ENCODE assay signal across 11 mouse cellular contexts in genomic region chr16:87548348-87548747, GRCm38 (mm10). TPM values are rescaled to one million over a fixed set of nuclear protein-coding genes. Genes with fewer than 3 reads are reported as not detected.
DNase-seq lines count a peak whose midpoint lies in the region; ATAC-seq and TF ChIP-seq lines count a peak whose summit lies in the region.
"Had no signal": no experiment of that assay in that cellular context is flagged by ENCODE, and none has a peak within 500 bp of the region (broad histone marks: within the 10 kb centered on the region; RNA-seq: fewer than 3 reads in every experiment).

No protein-coding gene starts in this region.

- no peaks in the 10 kb centered on the region for H3K4me1 ChIP-seq in forebrain, postnatal 0 days (ENCODE audit: insufficient read depth)
- no peaks in the 10 kb centered on the region for H3K4me1 ChIP-seq in forebrain, embryonic 14.5 days (ENCODE audit: control insufficient read depth, insufficient read depth, low read length)
- no peaks in the 10 kb centered on the region for H3K4me1 ChIP-seq in lung, adult 2 months (ENCODE audit: control insufficient read depth, insufficient read depth, low read length)
- 0 out of 2 replicates have a peak, but pooled peaks cover 2% of the 10 kb centered on the region for H3K4me1 ChIP-seq in stomach, postnatal 0 days (replicated peaks; ENCODE audit: control insufficient read depth, insufficient read depth)

- H3K9ac ChIP-seq in forebrain, postnatal 0 days: no peak overlapping the region
- no peak overlapping the region for H3K9ac ChIP-seq in forebrain, embryonic 14.5 days (ENCODE audit: low read length)
- H3K9ac ChIP-seq in stomach, postnatal 0 days (ENCODE audit: low read length): no peak overlapping the region

- H3K9me3 ChIP-seq in forebrain, postnatal 0 days (ENCODE audit: low read length): no peaks in the 10 kb centered on the region
- H3K9me3 ChIP-seq in forebrain, embryonic 14.5 days (replicated peaks; ENCODE audit: control insufficient read depth, low read length): no peaks in the 10 kb centered on the region
- H3K9me3 ChIP-seq in stomach, postnatal 0 days (ENCODE audit: control insufficient read depth, low read length): no peaks in the 10 kb centered on the region

- no peak overlapping the region for H3K4me2 ChIP-seq in forebrain, postnatal 0 days (ENCODE audit: low read depth)
- H3K4me2 ChIP-seq in forebrain, embryonic 14.5 days (ENCODE audit: low read length): no peak overlapping the region
- no peak overlapping the region for H3K4me2 ChIP-seq in stomach, postnatal 0 days (replicated peaks; ENCODE audit: low read depth)

- WGBS in forebrain, postnatal 0 days: 54% methylated on average over 2 of the region's 2 CpGs
- WGBS in forebrain, embryonic 14.5 days: 71% methylated on average over 2 of the region's 2 CpGs
- 32% methylated on average over 2 of the region's 2 CpGs for WGBS in lung, adult 2 months
- WGBS in stomach, postnatal 0 days: 63% methylated on average over 2 of the region's 2 CpGs

- no peak for DNase-seq in forebrain, postnatal 0 days
- no peak for DNase-seq in forebrain, embryonic 14.5 days (ENCODE audit: low spot score)
- no peak for DNase-seq in lung, adult 2 months
- no peak for DNase-seq in lung, adult 18-20 months
- DNase-seq in c-Kit-positive CD71-positive TER-119-negative erythroid progenitor cells, embryonic 14.5 days (ENCODE audit: low read depth): peak; percentile 2
- DNase-seq in stomach, postnatal 0 days (ENCODE audit: low spot score): no peak
- no peak for DNase-seq in right cerebral cortex, postnatal 36 days (ENCODE audit: low spot score in 2 of 2)
- no peak for DNase-seq in thymus, adult 18-20 months
- DNase-seq: kidney, adult 18-20 months had no signal

- no peak for ATAC-seq in forebrain, postnatal 0 days
- ATAC-seq in forebrain, embryonic 14.5 days: no peak
- 0 out of 2 replicates have a peak, but pooled peaks have one; percentile 18 for ATAC-seq in stomach, postnatal 0 days (ENCODE audit: low FRiP score, low TSS enrichment)

- peak; percentile 24; the same call in 1 of the 2 replicates for TF ChIP-seq CTCF in forebrain, postnatal 0 days (IDR thresholded peaks at IDR 0.05; ENCODE audit: low read depth)
- peak; percentile 30; the same call in 1 of the 2 replicates for TF ChIP-seq CTCF in lung, adult 2 months (IDR thresholded peaks at IDR 0.05; ENCODE audit: insufficient read depth, low read length)
- peak; percentile 58 for TF ChIP-seq CTCF in stomach, postnatal 0 days (IDR thresholded peaks at IDR 0.05; ENCODE audit: low read depth)

- no peaks in the 10 kb centered on the region for H3K27me3 ChIP-seq in forebrain, postnatal 0 days (ENCODE audit: insufficient read depth, low read length)
- no peaks in the 10 kb centered on the region for H3K27me3 ChIP-seq in forebrain, embryonic 14.5 days (replicated peaks; ENCODE audit: control insufficient read depth, insufficient read depth, low read length)
- no peaks in the 10 kb centered on the region for H3K27me3 ChIP-seq in stomach, postnatal 0 days (ENCODE audit: control insufficient read depth, insufficient read depth, low read length)

- TF ChIP-seq EP300 in stomach, postnatal 0 days (optimal IDR thresholded peaks at IDR 0.05): no peak

- H3K36me3 ChIP-seq in forebrain, postnatal 0 days (ENCODE audit: insufficient read depth): no peaks in the 10 kb centered on the region
- H3K36me3 ChIP-seq in forebrain, embryonic 14.5 days (ENCODE audit: control insufficient read depth, insufficient read depth, low read length): no peaks in the 10 kb centered on the region
- H3K36me3 ChIP-seq in stomach, postnatal 0 days (ENCODE audit: control insufficient read depth, insufficient read depth, low read length): no peaks in the 10 kb centered on the region

- H3K27ac ChIP-seq in forebrain, postnatal 0 days (ENCODE audit: low read depth, low read length): no peak overlapping the region
- no peak overlapping the region for H3K27ac ChIP-seq in forebrain, embryonic 14.5 days (ENCODE audit: low read depth, low read length)
- H3K27ac ChIP-seq in stomach, postnatal 0 days (replicated peaks): no peak overlapping the region

- no peak overlapping the region for H3K4me3 ChIP-seq in forebrain, postnatal 0 days (ENCODE audit: low read depth, low read length)
- no peak overlapping the region for H3K4me3 ChIP-seq in forebrain, embryonic 14.5 days (ENCODE audit: low read depth, low read length)
- H3K4me3 ChIP-seq in lung, adult 2 months (replicated peaks; ENCODE audit: extremely low read depth, low read depth, low read length): no peak overlapping the region
- H3K4me3 ChIP-seq in stomach, postnatal 0 days (ENCODE audit: low read depth, low read length): no peak overlapping the region

- no peak for TF ChIP-seq POLR2A in lung, adult 2 months (IDR thresholded peaks at IDR 0.05; ENCODE audit: borderline replicate concordance, extremely low read depth, low read depth, low read length)

RNA-seq across cellular contexts. Expression of gene Map3k7cl, which starts 4.8 kb away (rescaled TPM):
- total RNA-seq in forebrain, postnatal 0 days (2014; rRNA removed): 0.15 TPM in 1 of 2 replicates, not detected in the other
- polyA plus RNA-seq in forebrain, postnatal 0 days (2015; fragmentation: Nextera tagmentation; extraction: Ambion mirVana): not detected in 2 replicates
- not detected in 2 replicates for polyA plus RNA-seq in forebrain, embryonic 14.5 days (2014; fragmentation: Nextera tagmentation; extraction: Ambion mirVana)
- polyA plus RNA-seq in lung, adult 2 months (2012; rRNA removed): 1.1 and 2.6 TPM in 2 replicates
- polyA plus RNA-seq in stomach, postnatal 0 days (2015; fragmentation: Nextera tagmentation; extraction: Ambion mirVana): 0.19 and 0.58 TPM in 2 replicates
- total RNA-seq: megakaryocyte, adult 5-6 weeks; neutrophil, adult 5-6 weeks had no signal

RNA-seq across cellular contexts. Expression of gene Cct8, which starts 52.7 kb away (rescaled TPM):
- 211 and 215 TPM in 2 replicates for total RNA-seq in forebrain, postnatal 0 days (2014; rRNA removed)
- 351 and 371 TPM in 2 replicates for polyA plus RNA-seq in forebrain, postnatal 0 days (2015; fragmentation: Nextera tagmentation; extraction: Ambion mirVana)
- polyA plus RNA-seq in forebrain, embryonic 14.5 days (2014; fragmentation: Nextera tagmentation; extraction: Ambion mirVana): 504 and 543 TPM in 2 replicates
- 13.8 and 23.5 TPM in 2 replicates for polyA plus RNA-seq in lung, adult 2 months (2012; rRNA removed)
- 173 and 181 TPM in 2 replicates for polyA plus RNA-seq in stomach, postnatal 0 days (2015; fragmentation: Nextera tagmentation; extraction: Ambion mirVana)
